Mouse (Mus musculus): ENCODE measurements around the gene Dpm2. TPM values are rescaled to one million over a fixed set of nuclear protein-coding genes. Genes with fewer than 3 reads are reported as not detected.
A peak's percentile ranks its signal among the peaks of the same experiment; 100 is the strongest.

The Dpm2 gene
- polyA plus RNA-seq, 1 experiment from 2014 or later, result 147 TPM

- H3K27ac ChIP-seq, result peak within 1 kb of the TSS; percentile 32; the same call in 1 of the 2 replicates
These were observed 50.8 kb downstream of the Dpm2 start, which contains the start of gene Ak1 for GRCm38 (mm10) chr2:32621517-32621859. TSS of gene Ak1 (plus strand) at chr2:32621758.

More at GRCm38 (mm10) chr2:32621517-32621859, 50.8 kb downstream of the Dpm2 start, which contains the start of gene Ak1:
- Histone ChIP-seq H3K36me3 (peaks cover 5% of the 10 kb centered on the region; the same call in 1 of the 2 replicates), H3K4me2 (replicated peaks) (no peak within 1 kb of the TSS), H3K9ac (replicated peaks) (no peak within 1 kb of the TSS), H3K4me1 (replicated peaks) (peaks cover 59% of the 10 kb centered on the region), H3K9me3 (0 out of 2 replicates have a peak, but pooled peaks cover 3% of the 10 kb centered on the region), H3K4me3 (replicated peaks) (no peak within 1 kb of the TSS), H3K27me3 (no peaks in the 10 kb centered on the region)
- 58% methylated on average over 7 of the region's 7 CpGs for WGBS
- no peak for ATAC-seq

Other genes with a start within 250 kb of the Dpm2 start
- gene Ciz1, start 218.5 kb upstream of the Dpm2 start, polyA plus RNA-seq (2015; fragmentation: Nextera tagmentation; extraction: Ambion mirVana), result 54.4 and 56.7 TPM in 2 replicates
- gene Dnm1, start 217.5 kb upstream of the Dpm2 start, polyA plus RNA-seq (2015; fragmentation: Nextera tagmentation; extraction: Ambion mirVana), result 35.5 and 41.2 TPM in 2 replicates
- gene 1110008P14Rik, start 188.9 kb upstream of the Dpm2 start, polyA plus RNA-seq (2015; fragmentation: Nextera tagmentation; extraction: Ambion mirVana), result 74.7 and 77.5 TPM in 2 replicates
- gene Lcn2, start 182.6 kb upstream of the Dpm2 start, polyA plus RNA-seq (2015; fragmentation: Nextera tagmentation; extraction: Ambion mirVana), result 0.35 and 0.37 TPM in 2 replicates
- gene Ptges2, start 175.0 kb upstream of the Dpm2 start, polyA plus RNA-seq (2015; fragmentation: Nextera tagmentation; extraction: Ambion mirVana), result 35.5 and 37.6 TPM in 2 replicates
- 5.1 and 6.1 TPM in 2 replicates for gene Naif1, start 120.4 kb upstream of the Dpm2 start, polyA plus RNA-seq (2015; fragmentation: Nextera tagmentation; extraction: Ambion mirVana)
- gene Slc25a25, start 119.4 kb upstream of the Dpm2 start, polyA plus RNA-seq (2015; fragmentation: Nextera tagmentation; extraction: Ambion mirVana), result 45.4 and 50.1 TPM in 2 replicates
- 5.6 and 7.3 TPM in 2 replicates for gene Fam102a, start 35.5 kb upstream of the Dpm2 start, polyA plus RNA-seq (2015; fragmentation: Nextera tagmentation; extraction: Ambion mirVana)
- gene Pip5kl1, start 3.9 kb downstream of the Dpm2 start, polyA plus RNA-seq (2015; fragmentation: Nextera tagmentation; extraction: Ambion mirVana), result 4.8 TPM in 2 replicates
- 0.34 and 0.55 TPM in 2 replicates for gene 9430097D07Rik, start 4.8 kb downstream of the Dpm2 start, polyA plus RNA-seq (2015; fragmentation: Nextera tagmentation; extraction: Ambion mirVana)
- gene St6galnac4, start 16.2 kb downstream of the Dpm2 start, polyA plus RNA-seq (2015; fragmentation: Nextera tagmentation; extraction: Ambion mirVana), result 15.2 and 16.3 TPM in 2 replicates
- gene St6galnac6, start 28.9 kb downstream of the Dpm2 start, polyA plus RNA-seq (2015; fragmentation: Nextera tagmentation; extraction: Ambion mirVana), result 10.1 and 11.3 TPM in 2 replicates
- 62.5 and 62.9 TPM in 2 replicates for gene Ak1, start 50.9 kb downstream of the Dpm2 start, polyA plus RNA-seq (2015; fragmentation: Nextera tagmentation; extraction: Ambion mirVana)
- gene Eng, start 75.7 kb downstream of the Dpm2 start, polyA plus RNA-seq (2015; fragmentation: Nextera tagmentation; extraction: Ambion mirVana), result 22.0 and 24.8 TPM in 2 replicates
- 16.5 and 16.6 TPM in 2 replicates for gene Fpgs, start 133.3 kb downstream of the Dpm2 start, polyA plus RNA-seq (2015; fragmentation: Nextera tagmentation; extraction: Ambion mirVana)
- 78.5 and 84.5 TPM in 2 replicates for gene Cdk9, start 142.2 kb downstream of the Dpm2 start, polyA plus RNA-seq (2015; fragmentation: Nextera tagmentation; extraction: Ambion mirVana)
- 37.8 and 40.7 TPM in 2 replicates for gene Sh2d3c, start 150.2 kb downstream of the Dpm2 start, polyA plus RNA-seq (2015; fragmentation: Nextera tagmentation; extraction: Ambion mirVana)
- gene 6330409D20Rik, start 170.2 kb downstream of the Dpm2 start, polyA plus RNA-seq (2015; fragmentation: Nextera tagmentation; extraction: Ambion mirVana), result 3.9 TPM in 2 replicates
- 48.0 and 52.6 TPM in 2 replicates for gene Tor2a, start 186.4 kb downstream of the Dpm2 start, polyA plus RNA-seq (2015; fragmentation: Nextera tagmentation; extraction: Ambion mirVana)
- gene Ttc16, start 204.8 kb downstream of the Dpm2 start, polyA plus RNA-seq (2015; fragmentation: Nextera tagmentation; extraction: Ambion mirVana), result 0.35 and 0.52 TPM in 2 replicates
- 4.1 and 4.2 TPM in 2 replicates for gene Ptrh1, start 204.9 kb downstream of the Dpm2 start, polyA plus RNA-seq (2015; fragmentation: Nextera tagmentation; extraction: Ambion mirVana)
- 0.46 and 2.0 TPM in 2 replicates for gene Cfap157, start 213.6 kb downstream of the Dpm2 start, polyA plus RNA-seq (2015; fragmentation: Nextera tagmentation; extraction: Ambion mirVana)